Mouse (Mus musculus) neural tube, embryonic 15.5 days (tissue): ENCODE results near the gene Psmc6. TPM values are rescaled to one million over a fixed set of nuclear protein-coding genes. Genes with fewer than 3 reads are reported as not detected.

ENCODE experiments used
- ATAC-seq: fragments of 200-750 bp; cut with Nextera tagmentation; 2 replicates; pipeline ENCODE4 v1.8.0; 2017; ENCODE audit warnings: mild to moderate bottlenecking, moderate TSS enrichment, moderate library complexity; ENCODE audit not compliant: low FRiP score
- H3K27ac ChIP-seq: fragments of 300-500 bp; sonication (generic); replicated peaks from 2 replicates; pipeline ENCODE4 v1.5.1; 2015; ENCODE audit warnings: mild to moderate bottlenecking, inconsistent platforms
- H3K27me3 ChIP-seq: fragments of 300-500 bp; sonication (generic); replicated peaks from 2 replicates; pipeline ENCODE4 v1.6.1; 2015; ENCODE audit warnings: inconsistent platforms
- H3K36me3 ChIP-seq: fragments of 300-500 bp; sonication (generic); 2 replicates; pipeline ENCODE4 v1.6.1; 2015; ENCODE audit warnings: inconsistent platforms
- H3K4me1 ChIP-seq: fragments of 300-500 bp; sonication (generic); 2 replicates; pipeline ENCODE4 v1.6.1; 2015; ENCODE audit warnings: inconsistent platforms
- H3K4me2 ChIP-seq: fragments of 300-500 bp; sonication (generic); 2 replicates; pipeline ENCODE4 v1.6.1; 2015; ENCODE audit warnings: inconsistent platforms, mild to moderate bottlenecking, moderate library complexity
- H3K4me3 ChIP-seq: fragments of 300-500 bp; sonication (generic); replicated peaks from 2 replicates; pipeline ENCODE4 v1.5.1; 2015; ENCODE audit warnings: mild to moderate bottlenecking, inconsistent platforms
- H3K9ac ChIP-seq: fragments of 300-500 bp; sonication (generic); replicated peaks from 2 replicates; pipeline ENCODE4 v1.6.1; 2015; ENCODE audit warnings: mild to moderate bottlenecking, inconsistent platforms
- H3K9me3 ChIP-seq: fragments of 300-500 bp; sonication (generic); replicated peaks from 2 replicates; pipeline ENCODE4 v1.6.1; 2016; ENCODE audit warnings: inconsistent platforms
- WGBS: fragments of 180-500 bp; shearing (Covaris S2); methylation state at CpG from one replicate; pipeline ENCODE4 v1.1.7; 2015; ENCODE audit warnings: mixed read lengths; 5-methylcytosine and 5-hydroxymethylcytosine counted together
- polyA plus RNA-seq: library from polyadenylated mRNA; unstranded; fragments of >200 nt; fragmentation: Nextera tagmentation; extraction: Ambion mirVana; gene quantifications from 2 replicates; pipeline ENCODE4 v1.2.1, GENCODE M21; 2015

The Psmc6 gene
- polyA plus RNA-seq, result 148 and 153 TPM in 2 replicates

- WGBS, result under 1% methylated on average over 41 of the region's 44 CpGs
- Histone ChIP-seq H3K36me3 (peaks cover 17% of the 10 kb centered on the region), H3K27me3 (no peaks in the 10 kb centered on the region), H3K27ac (peak within 1 kb of the TSS; percentile 85), H3K4me1 (peaks cover 16% of the 10 kb centered on the region), H3K9ac (peak within 1 kb of the TSS; percentile 88), H3K4me3 (peak within 1 kb of the TSS; percentile 93), H3K4me2 (peak within 1 kb of the TSS; percentile 67), H3K9me3 (no peaks in the 10 kb centered on the region)
- ATAC-seq, result peak; percentile 98
Measured at GRCm38 (mm10) chr14:45329589-45330181, at the start of gene Psmc6. Gene Psmc6, plus strand, starts transcription at chr14:45329788.

GRCm38 (mm10) chr14:45282066-45282465 lies 47.5 kb upstream of the Psmc6 start:
- WGBS, result 88% methylated on average over 3 of the region's 3 CpGs
- no peak for ATAC-seq
- Histone ChIP-seq H3K36me3 (peaks cover 28% of the 10 kb centered on the region), H3K27me3 (no peaks in the 10 kb centered on the region), H3K4me1 (no peaks in the 10 kb centered on the region), H3K9ac (no peak overlapping the region), H3K27ac (no peak overlapping the region), H3K4me3 (no peak overlapping the region), H3K4me2 (no peak overlapping the region), H3K9me3 (no peaks in the 10 kb centered on the region)

GRCm38 (mm10) chr14:45291608-45292007 lies 38.0 kb upstream of the Psmc6 start:
- no peaks in the 10 kb centered on the region for H3K9me3 ChIP-seq
- H3K4me3 ChIP-seq, result no peak overlapping the region
- no peaks in the 10 kb centered on the region for H3K27me3 ChIP-seq
- ATAC-seq, result no peak
- no peaks in the 10 kb centered on the region for H3K4me1 ChIP-seq
- no peak overlapping the region for H3K27ac ChIP-seq
- 80% methylated on average over 4 of the region's 4 CpGs for WGBS
- no peak overlapping the region for H3K4me2 ChIP-seq
- H3K36me3 ChIP-seq, result peaks cover 41% of the 10 kb centered on the region
- no peak overlapping the region for H3K9ac ChIP-seq

- ATAC-seq, result no peak
- Histone ChIP-seq H3K27ac (no peak overlapping the region), H3K4me2 (no peak overlapping the region), H3K9ac (no peak overlapping the region), H3K4me1 (no peaks in the 10 kb centered on the region), H3K36me3 (peaks cover 40% of the 10 kb centered on the region), H3K9me3 (no peaks in the 10 kb centered on the region), H3K4me3 (no peak overlapping the region), H3K27me3 (no peaks in the 10 kb centered on the region)
- WGBS, result 43% methylated on average over 4 of the region's 4 CpGs
Measured at GRCm38 (mm10) chr14:45303939-45304338, 25.6 kb upstream of the Psmc6 start.

- Histone ChIP-seq H3K4me3 (no peak overlapping the region), H3K36me3 (peaks cover 36% of the 10 kb centered on the region), H3K4me2 (no peak overlapping the region), H3K27ac (no peak overlapping the region), H3K27me3 (no peaks in the 10 kb centered on the region), H3K4me1 (no peaks in the 10 kb centered on the region), H3K9me3 (no peaks in the 10 kb centered on the region), H3K9ac (no peak overlapping the region)
- WGBS, result 59% methylated on average over 4 of the region's 4 CpGs
- no peak for ATAC-seq
Measured at GRCm38 (mm10) chr14:45304389-45304788, 25.2 kb upstream of the Psmc6 start.

- H3K9ac ChIP-seq, result no peak overlapping the region
- H3K4me3 ChIP-seq, result no peak overlapping the region
- H3K27me3 ChIP-seq, result no peaks in the 10 kb centered on the region
- H3K4me1 ChIP-seq, result peaks cover 8% of the 10 kb centered on the region; the same call in 1 of the 2 replicates
- H3K36me3 ChIP-seq, result peaks cover 28% of the 10 kb centered on the region
- ATAC-seq, result no peak
- 98% methylated on average over 5 of the region's 5 CpGs for WGBS
- H3K27ac ChIP-seq, result no peak overlapping the region
- no peak overlapping the region for H3K4me2 ChIP-seq
- no peaks in the 10 kb centered on the region for H3K9me3 ChIP-seq
Measured at GRCm38 (mm10) chr14:45305852-45306251, 23.7 kb upstream of the Psmc6 start.

- Histone ChIP-seq H3K9ac (no peak overlapping the region), H3K4me1 (peaks cover 8% of the 10 kb centered on the region; the same call in 1 of the 2 replicates), H3K4me3 (no peak overlapping the region), H3K27ac (no peak overlapping the region), H3K4me2 (no peak overlapping the region), H3K36me3 (peaks cover 12% of the 10 kb centered on the region), H3K9me3 (no peaks in the 10 kb centered on the region), H3K27me3 (no peaks in the 10 kb centered on the region)
- WGBS, result 95% methylated on average over 8 of the region's 8 CpGs
- ATAC-seq, result no peak
Measured at GRCm38 (mm10) chr14:45307630-45308328, 21.8 kb upstream of the Psmc6 start.

GRCm38 (mm10) chr14:45309646-45310045 lies 19.9 kb upstream of the Psmc6 start:
- Histone ChIP-seq H3K27ac (no peak overlapping the region), H3K4me3 (no peak overlapping the region), H3K9me3 (no peaks in the 10 kb centered on the region), H3K36me3 (peaks cover 4% of the 10 kb centered on the region; the same call in 1 of the 2 replicates), H3K9ac (no peak overlapping the region), H3K4me1 (peaks cover 8% of the 10 kb centered on the region; the same call in 1 of the 2 replicates), H3K27me3 (no peaks in the 10 kb centered on the region), H3K4me2 (no peak overlapping the region)
- ATAC-seq, result no peak; the same call in 1 of the 2 replicates
- 86% methylated on average over 13 of the region's 13 CpGs for WGBS

- Histone ChIP-seq H3K27me3 (no peaks in the 10 kb centered on the region), H3K27ac (no peak overlapping the region), H3K4me2 (no peak overlapping the region), H3K4me3 (no peak overlapping the region), H3K9ac (no peak overlapping the region), H3K9me3 (no peaks in the 10 kb centered on the region), H3K4me1 (peaks cover 8% of the 10 kb centered on the region; the same call in 1 of the 2 replicates), H3K36me3 (peaks cover under 1% of the 10 kb centered on the region; the same call in 1 of the 2 replicates)
- WGBS, result 92% methylated on average over 14 of the region's 14 CpGs
- ATAC-seq, result no peak; the same call in 1 of the 2 replicates
Measured at GRCm38 (mm10) chr14:45310101-45310500, 19.5 kb upstream of the Psmc6 start.

GRCm38 (mm10) chr14:45316927-45317326 lies 12.7 kb upstream of the Psmc6 start:
- Histone ChIP-seq H3K9me3 (no peaks in the 10 kb centered on the region), H3K4me1 (peaks cover 27% of the 10 kb centered on the region), H3K4me2 (peak overlapping the region; percentile 57), H3K9ac (peak overlapping the region; percentile 90; the same call in 1 of the 2 replicates), H3K27ac (no peak overlapping the region), H3K4me3 (peak overlapping the region; percentile 87), H3K27me3 (no peaks in the 10 kb centered on the region), H3K36me3 (no peaks in the 10 kb centered on the region)
- WGBS, result 78% methylated on average over 5 of the region's 5 CpGs
- ATAC-seq, result no peak

- H3K9me3 ChIP-seq, result no peaks in the 10 kb centered on the region
- H3K36me3 ChIP-seq, result no peaks in the 10 kb centered on the region
- no peaks in the 10 kb centered on the region for H3K27me3 ChIP-seq
- ATAC-seq, result peak; percentile 54
- H3K27ac ChIP-seq, result peak overlapping the region; percentile 95
- 1% methylated on average over 37 of the region's 38 CpGs for WGBS
- peaks cover 27% of the 10 kb centered on the region for H3K4me1 ChIP-seq
- H3K9ac ChIP-seq, result peak overlapping the region; percentile 90
- H3K4me3 ChIP-seq, result peak overlapping the region; percentile 87
- H3K4me2 ChIP-seq, result peak overlapping the region; percentile 57
Measured at GRCm38 (mm10) chr14:45317921-45318411, 11.6 kb upstream of the Psmc6 start.
